Mouse (Mus musculus) frontal cortex, postnatal 36 days (tissue): ENCODE results near the gene Fam216a.
"Not testable (repeated sequence)": the region's sequence is repeated elsewhere in the genome, so short reads cannot be mapped to it uniquely, and the experiment has no call there.

Source experiments
- DNase-seq, 2 experiments: peaks; one replicate each; pipeline ENCODE4 v3.0.0; 2022; ENCODE audit warnings: low spot score in 2 of 2

Gene Fam216a

DNA sequence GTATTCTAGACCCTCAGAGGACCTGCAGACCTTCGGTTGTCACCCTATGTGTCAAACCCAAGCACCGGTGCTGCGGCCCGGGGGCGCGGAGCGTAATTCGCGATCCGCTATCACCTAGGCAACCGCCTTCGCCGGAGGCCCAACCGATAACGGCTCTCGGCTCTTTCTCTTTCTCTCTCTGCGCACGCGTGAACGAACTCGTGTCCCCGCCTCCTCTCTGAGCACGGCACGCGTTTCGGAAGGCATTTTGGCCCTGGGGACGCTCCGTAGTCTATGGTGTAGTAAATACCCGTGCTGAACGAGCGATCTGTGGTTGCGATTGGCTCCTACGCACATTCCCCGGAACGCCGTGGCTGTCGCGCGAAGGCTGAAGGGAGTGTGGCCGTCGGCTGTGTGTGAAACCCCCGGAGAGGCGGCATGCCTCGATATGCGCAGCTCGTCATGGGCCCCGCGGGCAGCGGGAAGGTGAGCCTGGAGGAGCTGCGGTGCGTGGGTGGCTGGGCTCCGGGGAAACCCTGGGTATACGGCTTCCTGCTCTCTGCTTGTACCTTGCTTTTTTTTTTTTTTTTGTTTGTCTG, at the start of gene Fam216a:
TSS of gene Fam216a (minus strand) at position 173 of the 578 bp plus-strand sequence.
- peak; percentile 100 for DNase-seq

DNA sequence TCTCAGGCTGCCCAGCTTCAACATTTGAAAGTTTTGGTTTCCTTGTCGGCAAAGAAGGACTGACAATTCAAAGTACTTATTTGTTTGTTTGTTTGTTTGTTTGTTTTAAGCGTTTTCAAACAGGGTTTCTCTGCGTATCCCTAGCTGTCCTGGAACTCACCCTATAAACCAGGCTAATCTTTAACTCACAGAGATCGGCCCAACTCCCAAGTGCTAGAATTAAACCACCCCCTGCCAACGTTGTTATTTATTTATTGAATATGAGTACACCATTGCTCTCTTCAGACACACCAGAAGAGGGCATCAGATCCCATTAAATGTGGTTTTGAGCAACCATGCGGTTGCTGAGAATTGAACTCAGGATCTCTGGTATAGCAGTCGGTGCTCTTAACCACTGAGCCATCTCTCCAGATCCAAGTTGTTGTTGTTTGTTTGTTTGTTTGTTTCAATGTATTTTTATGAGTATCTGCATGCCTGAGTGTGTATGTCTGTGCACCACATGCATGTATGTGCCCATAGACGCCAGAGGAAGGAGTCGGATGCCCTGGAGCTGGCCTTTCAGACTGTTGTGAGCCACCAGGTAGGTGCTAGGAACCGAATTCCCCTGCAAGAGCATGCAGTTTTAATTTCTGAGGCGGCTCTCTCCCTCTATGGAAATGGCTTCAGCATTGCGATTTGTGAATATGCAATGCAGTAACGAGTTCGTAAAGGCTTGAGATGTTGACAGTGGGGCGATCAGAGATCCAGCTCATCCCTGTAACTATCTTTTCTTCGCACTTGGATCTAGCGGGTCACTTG, 49.3 kb upstream of the Fam216a start, which contains the start of gene Anapc7:
TSS of gene Anapc7 (plus strand) at position 423 of the 798 bp plus-strand sequence.
- DNase-seq = no peak

DNA sequence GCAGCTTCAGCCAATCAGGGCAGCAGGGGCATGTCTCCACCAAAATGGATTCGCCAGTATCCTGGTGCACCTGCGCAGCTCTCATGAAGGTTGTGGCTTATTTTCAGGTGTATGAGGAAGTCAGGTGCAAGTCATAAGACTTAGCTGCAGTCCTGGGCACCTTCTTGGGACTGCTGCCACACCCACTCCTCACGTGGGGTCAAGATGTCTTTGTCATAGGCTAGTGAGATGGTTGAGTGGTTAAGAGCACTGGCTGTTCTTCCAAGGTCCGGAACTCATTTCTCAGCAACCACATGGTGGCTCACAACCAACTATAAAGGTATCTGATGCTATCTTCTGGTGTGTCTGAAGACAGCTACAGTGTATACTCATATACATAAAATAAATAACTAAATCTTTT, 48.5 kb upstream of the Fam216a start:
- not testable (repeated sequence) for DNase-seq

DNA sequence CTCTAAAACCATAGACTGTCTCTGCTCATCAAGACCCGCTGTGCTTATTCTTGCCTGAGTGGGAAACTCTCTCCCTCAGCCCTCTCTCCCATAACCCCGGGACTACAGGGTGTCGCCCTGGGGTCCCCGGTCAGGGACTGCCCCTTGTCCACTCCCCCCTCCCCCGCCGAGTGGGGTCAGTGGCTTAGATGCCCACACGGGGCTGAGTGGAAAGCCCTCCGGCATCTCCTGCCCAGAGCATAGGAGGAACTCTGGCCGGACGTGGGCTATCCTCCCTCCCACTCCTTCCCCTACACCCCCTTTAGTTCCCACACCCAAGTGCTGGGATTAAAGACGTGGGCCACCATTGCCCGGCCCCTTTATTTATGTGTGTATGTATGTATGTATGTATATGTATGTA, 43.3 kb upstream of the Fam216a start:
- DNase-seq = no peak

DNA sequence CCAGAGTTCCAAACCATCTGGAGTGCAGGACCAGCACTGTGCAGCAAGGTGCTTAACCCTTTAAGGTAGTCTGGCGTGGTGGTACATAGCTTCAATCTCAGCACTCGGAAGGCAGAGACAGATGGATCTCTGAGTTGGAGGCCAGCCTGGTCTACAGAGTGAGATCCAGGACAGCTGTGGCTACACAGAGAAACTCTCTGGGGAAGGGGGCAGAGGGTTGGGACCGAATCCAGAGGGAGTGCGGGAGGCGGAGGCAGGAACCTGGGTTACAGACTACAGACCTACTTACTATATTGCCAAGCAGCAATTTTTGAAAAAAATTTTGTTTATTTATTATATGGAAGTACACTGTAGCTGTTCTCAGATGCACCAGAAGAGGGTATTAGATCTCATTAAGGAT, 42.2 kb upstream of the Fam216a start:
- no peak for DNase-seq

DNA sequence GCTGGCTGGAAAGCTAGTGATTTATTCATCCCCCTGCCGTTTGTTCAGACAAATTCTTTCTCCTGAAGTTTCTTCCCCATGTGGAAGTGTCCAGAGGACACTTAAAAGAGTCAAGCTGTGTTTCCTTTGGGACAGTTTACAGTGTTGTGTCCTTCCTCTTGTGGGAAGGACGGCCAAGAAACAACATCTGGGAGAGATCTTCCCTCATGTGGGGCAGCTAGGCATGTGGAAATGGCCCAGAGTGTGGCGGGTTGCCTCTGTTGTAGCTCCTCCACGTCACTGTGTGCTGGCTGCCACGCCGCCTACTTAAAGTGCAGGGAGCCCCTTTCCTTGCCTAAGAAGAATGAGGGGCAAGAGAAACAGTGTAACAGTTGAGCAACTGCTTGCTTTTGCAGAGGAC, 40.7 kb upstream of the Fam216a start:
- DNase-seq = no peak

DNA sequence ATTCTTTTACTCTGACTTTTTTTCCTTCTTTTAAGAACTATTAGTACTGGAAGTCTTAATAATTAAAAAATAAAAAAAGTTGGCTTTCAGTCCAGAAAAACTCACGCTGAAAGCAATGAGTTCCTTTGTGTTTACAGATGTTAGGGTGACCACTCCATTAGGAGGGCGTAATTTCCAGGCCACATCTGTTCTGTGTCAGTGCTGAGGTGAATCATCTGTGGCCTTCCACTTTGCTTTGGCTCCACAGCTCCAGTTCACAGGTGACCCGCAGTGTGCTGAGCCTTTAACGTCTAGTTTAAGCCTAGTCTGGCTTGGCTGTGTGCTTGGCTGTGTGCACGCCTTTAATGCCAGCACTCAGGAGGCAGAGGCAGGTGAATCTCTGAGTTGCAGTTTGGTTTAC, 39.7 kb upstream of the Fam216a start:
- no peak for DNase-seq

DNA sequence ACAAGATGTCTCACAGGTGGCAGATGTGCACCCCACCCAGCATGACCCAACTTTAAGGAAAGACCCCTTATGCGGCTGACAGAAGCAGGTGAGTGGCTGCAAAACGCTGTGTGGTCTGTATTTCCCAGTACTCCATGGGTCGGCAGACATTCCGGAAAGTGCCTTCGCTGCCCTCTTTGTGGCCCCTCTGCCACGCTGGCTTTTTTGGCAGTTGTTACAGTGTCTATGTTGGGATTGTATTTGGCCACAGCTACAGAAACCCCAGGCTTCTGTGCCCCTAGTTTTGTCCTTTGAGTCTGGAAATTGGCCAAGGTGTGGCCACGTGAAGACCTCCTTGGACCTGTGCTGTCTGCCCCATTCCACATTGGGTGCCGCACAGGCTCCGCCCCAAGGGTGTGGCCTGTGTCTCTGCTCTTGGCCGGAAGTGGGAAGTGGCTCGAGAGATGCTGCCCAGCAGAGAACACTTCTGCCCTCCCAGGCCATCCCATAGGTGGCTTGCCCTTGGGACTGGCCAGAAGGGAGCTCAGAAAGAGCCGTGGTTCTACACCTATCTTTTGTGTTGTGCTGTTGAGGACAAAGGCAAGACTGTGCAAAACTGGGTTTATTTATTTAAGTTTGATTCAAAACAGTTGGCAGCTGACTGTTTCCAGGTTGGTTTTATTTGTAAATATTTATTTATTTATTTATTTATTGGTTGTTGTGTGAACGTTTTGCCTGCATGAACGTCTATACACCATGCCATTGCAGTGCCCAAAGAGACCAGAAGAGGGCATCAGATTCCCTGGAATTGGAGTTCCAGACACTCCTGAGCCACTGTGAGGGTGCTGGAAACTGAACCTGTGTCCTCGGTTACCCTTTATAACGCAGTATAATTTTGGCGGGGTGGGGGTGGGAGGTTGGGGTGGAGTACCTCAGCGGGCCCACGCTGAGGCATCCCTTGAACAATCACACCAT, 37.8 kb upstream of the Fam216a start:
- no peak for DNase-seq

DNA sequence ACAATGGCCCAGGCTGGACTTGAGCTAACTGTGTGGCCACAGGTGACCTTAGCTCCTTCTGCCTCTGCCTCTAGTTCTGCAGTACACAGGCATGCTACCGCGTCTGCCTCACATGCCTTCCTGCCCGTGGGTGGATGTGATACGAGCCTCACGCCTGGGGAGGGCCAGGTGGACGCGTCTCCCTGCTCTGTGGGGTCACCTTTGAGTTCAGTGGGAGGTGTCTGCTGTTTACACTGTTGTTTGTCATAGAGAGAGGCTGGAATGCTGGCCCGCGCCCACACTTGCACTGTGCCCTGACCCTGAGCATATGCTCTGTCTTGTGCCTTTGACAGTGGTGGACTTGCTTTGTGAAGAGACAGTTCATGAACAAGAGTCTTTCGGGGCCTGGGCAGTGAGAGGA, 33.4 kb upstream of the Fam216a start:
- no peak for DNase-seq

DNA sequence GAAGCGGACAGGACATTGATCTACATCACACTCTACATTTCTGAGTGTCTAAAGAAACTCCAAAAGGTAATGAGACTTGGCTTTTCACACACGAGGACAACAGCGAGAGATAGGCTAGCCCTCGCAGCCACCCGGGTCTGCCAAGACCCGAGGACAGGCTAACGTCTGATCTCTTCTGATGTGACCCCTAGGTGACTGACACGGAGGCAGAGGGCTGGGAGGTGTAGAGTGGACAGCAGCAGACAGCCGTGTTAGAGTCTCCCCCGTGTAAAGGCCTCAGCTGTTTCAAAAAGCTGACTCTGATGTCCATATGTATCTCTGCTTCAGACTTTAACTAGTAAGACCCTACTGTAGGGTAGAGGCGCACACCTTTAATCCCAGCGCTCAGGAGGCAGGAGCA, 31.2 kb upstream of the Fam216a start:
- DNase-seq = no peak

DNA sequence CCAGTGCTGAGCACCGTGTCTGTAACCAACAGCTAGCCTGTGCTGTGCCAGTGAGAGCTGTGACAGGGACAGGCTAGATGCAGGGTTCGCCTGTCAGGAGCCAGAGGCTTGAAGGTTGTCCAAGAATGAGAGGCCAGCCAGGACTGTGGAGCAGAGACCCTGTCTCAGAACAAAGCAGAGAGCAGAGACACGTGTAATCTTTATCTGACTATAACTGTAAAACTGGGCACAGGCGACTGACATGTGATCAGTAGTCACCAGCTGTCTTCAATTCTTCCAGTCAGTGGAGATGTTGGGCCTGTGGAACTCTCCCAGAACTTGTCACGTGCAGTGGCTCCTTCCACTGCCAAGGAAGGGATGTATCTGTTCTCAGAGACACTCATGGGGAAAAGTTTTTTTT, 30.6 kb upstream of the Fam216a start:
- DNase-seq = peak; percentile 38 to 80

DNA sequence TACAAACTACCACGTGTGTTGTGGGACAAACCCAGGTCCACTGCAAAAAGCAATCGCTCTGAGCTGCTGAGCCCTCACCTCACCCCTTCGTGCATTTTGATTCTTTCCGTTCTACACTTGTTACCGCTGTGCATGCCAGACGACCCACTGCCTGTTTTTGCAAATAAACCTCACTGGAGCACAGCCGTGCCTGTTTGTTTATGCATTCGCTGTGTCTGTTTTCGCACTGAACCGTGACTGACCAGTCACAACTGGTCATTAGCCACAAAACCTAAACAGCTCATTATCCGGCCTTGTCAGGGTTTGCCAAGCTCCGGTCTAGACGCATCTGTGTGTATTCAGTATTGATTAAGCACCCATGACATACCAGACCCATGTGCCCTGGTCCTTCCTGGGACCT, 30.0 kb upstream of the Fam216a start:
- no peak for DNase-seq

DNA sequence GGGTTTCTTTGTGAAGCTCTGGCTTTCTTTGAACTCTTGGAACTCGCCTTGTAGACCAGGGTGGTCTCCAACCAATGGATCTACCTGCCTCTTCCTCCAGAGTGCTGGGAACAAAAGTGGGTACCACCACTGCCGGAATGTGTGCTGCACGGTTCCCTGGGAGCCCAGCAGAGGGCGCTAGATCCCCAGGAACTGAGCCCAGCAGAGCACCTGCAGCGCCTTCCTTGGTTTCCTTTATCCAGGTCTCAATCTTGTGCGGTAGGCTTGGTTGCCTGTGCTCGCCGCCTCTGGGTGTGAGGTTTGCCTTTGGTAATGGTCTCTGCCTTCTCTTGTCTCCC, 29.1 kb upstream of the Fam216a start:
- peak; percentile 78 to 80 for DNase-seq

DNA sequence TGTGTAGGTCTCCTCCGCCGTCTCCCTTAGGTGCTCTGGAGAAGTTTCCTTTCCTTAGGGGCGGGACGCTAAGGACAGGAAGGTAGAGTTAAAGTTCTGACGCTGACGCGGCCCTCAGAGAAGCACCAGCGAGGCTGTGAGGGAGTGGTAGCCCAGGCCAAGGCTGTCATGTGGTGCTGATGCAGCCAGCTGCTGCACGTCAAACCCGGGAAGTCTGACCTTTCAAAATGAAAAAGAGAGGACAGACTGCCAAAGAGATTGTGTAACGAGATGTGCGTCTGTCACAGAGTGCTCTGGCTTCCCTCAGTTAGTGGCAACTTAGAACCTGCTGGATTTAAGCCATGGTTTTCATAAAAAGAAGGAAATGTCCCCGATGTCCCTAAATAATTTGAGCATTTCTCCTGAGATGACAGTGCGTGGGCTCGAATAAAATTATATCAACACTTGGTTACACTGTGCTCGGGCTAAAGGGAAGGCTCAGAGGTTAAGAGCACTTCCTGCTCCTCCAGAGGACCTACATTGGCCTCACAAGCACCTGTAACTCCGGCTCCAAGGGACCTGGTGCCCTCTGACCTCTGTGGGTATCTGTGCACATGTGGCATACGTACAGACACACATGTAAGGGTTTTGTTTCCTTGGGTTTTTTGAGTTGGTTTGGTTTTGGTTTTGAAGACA, 28.6 kb upstream of the Fam216a start:
- DNase-seq = peak; percentile 40 to 55

DNA sequence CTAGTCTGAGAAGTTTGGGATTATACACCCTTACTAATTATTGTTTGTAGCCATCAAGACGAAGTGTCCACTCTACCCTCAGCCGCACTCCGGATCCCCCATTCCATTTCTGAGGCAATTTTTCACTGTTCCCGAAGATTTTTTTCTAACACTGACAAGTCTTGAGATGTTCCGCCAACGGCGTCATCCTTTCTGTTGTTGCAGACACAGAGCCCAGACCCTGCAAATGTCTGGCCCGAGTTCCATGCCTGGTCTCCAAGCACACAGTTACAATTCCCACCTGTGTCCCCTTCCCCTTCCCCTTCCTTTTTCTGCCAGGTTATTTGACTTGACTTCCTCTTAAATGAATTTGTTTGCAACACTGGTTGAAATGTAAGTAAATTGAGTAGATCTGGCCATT, 27.7 kb upstream of the Fam216a start:
- no peak for DNase-seq

DNA sequence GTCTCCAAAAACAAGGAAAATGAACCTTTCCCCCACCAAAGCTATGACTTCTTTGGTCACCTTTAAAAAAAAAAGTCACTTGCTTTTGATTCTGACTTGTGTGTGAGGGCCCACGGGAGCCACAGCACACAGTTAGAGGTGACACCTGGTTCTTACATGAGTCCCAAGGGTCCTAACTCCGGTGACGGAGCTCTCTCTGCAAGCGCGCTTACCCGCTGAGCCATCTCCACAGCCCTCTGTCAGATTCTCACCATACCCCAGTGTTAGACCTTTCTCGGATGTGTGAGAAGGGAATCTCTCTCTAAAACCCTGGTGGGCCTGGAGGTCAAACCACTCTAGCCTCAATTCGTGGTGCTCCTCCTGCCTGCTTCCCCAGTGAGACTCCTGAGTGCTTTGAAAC, 25.3 kb upstream of the Fam216a start:
- DNase-seq = no peak

DNA sequence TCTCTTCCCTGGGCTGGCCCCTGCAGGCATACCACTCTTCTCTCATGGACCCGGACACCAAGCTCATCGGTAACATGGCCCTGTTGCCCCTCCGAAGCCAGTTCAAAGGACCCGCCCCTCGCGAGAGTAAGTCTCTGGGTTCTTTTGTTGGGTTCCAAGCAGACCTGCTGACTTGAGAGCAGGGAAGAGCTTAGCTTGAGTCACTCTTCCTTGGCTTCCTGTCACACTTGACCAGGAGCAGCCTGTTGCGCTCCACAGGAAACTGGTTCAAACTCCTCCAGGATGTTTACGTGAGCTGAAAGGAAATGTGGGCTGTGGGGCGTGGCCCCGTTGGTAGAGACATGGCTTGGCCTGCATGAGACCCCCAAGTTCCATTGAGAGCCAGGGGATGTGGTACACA, 24.6 kb upstream of the Fam216a start:
- no peak for DNase-seq

DNA sequence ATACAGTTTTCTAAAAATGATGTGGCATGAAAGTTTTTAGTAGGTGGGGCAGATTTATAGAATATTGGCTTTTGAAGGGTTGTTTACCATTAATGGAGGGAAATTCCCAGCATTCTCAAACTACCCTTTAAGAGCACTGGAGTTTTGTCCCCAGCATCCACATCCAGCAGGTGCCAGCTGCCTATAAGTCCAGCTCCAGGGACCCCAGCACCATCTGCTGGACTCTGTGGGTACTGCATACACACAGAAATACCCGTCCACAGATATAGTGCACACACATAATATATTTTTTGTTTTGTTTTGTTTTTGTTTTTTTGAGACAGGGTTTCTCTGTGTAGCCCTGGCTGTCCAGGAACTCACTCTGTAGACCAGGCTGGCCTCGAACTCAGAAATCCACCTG, 21.7 kb upstream of the Fam216a start:
- peak; percentile 62 to 73 for DNase-seq

DNA sequence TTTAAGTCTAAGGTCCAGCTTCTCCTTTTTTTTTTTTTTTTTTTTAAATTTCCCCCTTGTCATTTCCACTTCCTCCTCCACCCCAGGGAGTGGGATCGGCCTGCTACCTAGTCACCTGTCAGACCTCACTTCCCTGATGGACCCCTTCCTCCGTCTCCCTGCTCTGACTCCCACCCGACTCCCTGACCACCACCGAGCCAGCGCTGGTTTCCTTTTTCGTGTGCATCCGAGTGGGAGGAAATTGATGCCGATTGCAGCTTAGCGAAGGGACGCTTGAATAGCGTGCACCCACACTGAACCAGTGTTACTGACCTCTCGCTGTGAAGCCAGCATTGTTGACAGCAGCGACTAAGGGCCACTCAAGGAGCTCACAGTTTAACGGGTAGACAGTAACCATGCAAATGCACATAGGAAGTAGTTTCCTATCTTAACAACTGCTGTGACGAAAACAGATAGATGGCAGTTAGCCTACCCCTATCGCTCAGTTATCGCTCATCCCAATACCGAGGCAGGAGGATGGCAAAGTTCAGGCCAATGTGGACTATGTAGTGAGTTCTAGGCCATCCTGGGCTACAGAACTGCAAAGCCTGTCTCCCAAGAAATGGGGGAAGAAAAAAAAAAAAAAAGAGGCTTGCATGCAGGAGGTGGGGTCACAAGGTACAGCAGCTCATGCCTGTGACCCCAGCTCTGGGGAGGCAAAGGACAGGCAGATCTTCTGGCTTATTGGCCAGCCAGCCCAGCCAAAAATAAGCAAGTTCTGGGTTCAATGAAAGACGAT, 20.3 kb upstream of the Fam216a start:
- peak; percentile 35 to 41 for DNase-seq

DNA sequence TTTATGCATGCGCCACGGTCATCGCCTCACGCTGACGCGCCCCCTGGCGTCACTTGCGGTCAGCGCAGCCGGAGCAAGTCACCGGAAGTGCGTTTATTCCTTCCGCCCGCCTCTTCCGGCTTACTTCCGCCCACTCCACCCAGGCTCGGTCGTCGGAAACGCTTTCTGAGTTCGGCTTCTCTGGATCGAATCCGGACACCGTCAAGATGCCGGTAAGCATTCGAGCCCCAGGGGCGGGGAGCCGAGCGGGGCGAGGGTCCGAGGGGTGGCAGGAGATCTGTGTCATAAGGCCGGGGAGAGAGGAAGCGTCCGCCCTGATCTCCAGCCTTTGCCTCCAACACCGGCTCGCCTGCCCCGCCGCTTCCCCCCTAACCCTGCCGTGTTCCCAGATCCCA, 19.6 kb upstream of the Fam216a start, which contains the start of gene Arpc3:
TSS of gene Arpc3 (plus strand) at position 93 of the 395 bp plus-strand sequence.
- DNase-seq = peak; percentile 90 to 93

DNA sequence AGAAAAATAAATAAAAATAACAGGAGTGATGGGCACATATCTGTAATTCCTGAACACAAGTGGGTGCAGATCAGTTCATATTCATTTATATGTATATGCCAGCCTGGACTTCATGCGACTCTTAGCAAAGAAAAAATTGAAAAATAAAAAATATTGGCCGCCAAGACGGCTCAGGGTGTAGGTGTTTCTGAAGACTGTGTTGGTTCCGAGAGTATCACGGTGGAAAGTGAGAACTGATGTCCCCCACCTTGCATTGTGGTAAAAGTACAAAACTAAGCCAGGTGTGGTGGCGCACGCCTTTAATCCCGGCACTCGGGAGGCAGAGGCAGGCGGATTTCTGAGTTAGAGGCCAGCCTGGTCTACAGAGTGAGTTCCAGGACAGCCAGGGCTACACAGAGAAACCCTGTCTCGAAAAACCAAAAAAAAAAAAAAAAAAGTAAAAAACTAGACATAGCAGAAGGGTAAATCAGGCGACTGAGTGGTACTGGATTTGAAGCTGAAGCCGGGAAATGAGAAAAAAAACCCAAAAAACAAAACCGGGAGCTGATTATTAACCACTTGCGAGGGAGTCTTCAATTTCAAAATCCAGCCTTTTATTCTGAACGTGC, 19.1 kb upstream of the Fam216a start:
- no peak for DNase-seq
